Mouse (Mus musculus) cerebellum, adult 2 months (tissue): ENCODE data around the gene Fgf18.

Experiments used
- CTCF ChIP-seq: fragments of 200-500 bp; IDR thresholded peaks from 2 replicates; pipeline ENCODE4 v1.5.1; 2011; ENCODE audit warnings: low read depth, mild to moderate bottlenecking, control low read depth, low read length, moderate library complexity, borderline replicate concordance; ENCODE audit not compliant: insufficient read depth
- POLR2A ChIP-seq: fragments of 200-500 bp; IDR thresholded peaks from 2 replicates; pipeline ENCODE4 v1.6.1; 2011; ENCODE audit warnings: low read length, control low read depth, borderline replicate concordance; ENCODE audit not compliant: insufficient read depth

- TF ChIP-seq CTCF (no peak), POLR2A (no peak)
These were observed 2.3 kb upstream of the Fgf18 start for GRCm38 (mm10) chr11:33149453-33149852.
